Mouse (Mus musculus) olfactory bulb, adult 2 months (tissue): ENCODE data around the gene Gdpd5.

Experiments used
- CTCF ChIP-seq: fragments of 200-500 bp; IDR thresholded peaks from 2 replicates; pipeline ENCODE4 v1.5.1; 2012; ENCODE audit warnings: low read depth, mild to moderate bottlenecking, low read length, moderate library complexity; ENCODE audit not compliant: insufficient read depth
- POLR2A ChIP-seq: fragments of 200-500 bp; IDR thresholded peaks from 2 replicates; pipeline ENCODE4 v1.6.1; 2012; ENCODE audit warnings: mild to moderate bottlenecking, low read depth, low read length, moderate library complexity; ENCODE audit not compliant: insufficient read depth

DNA sequence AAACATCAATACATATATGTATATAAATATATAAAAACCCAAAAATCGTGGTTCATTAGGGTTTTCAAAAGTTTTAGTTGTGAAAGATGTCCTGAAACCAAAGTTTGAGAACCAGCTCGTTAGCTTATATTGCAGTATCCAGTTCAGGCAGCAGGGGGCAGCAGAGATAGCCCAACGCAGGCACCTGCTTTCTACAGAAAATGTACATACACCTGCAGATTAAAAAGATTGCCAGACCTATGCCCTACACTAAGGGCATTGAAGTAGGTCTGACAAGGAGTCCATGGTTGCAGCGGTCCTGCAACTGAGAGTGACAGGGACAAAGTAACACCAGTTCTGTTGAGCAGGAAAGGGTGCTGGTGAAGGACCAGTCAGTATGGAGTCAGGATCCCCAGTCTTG lies 5.8 kb upstream of the Gdpd5 start:
- TF ChIP-seq CTCF = no peak
- TF ChIP-seq POLR2A = no peak
